Mouse (Mus musculus): ENCODE measurements around the gene Pxdc1.

GRCm38 (mm10) chr13:34652016-34652352 lies 1.3 kb downstream of the Pxdc1 start:
- TF ChIP-seq CTCF (IDR thresholded peaks at IDR 0.05; ENCODE audit: low read depth) (no peak), EP300 (IDR thresholded peaks at IDR 0.05; ENCODE audit: low read depth) (no peak)
